Mouse (Mus musculus): ENCODE measurements around the gene Zfp992. TPM values are rescaled to one million over a fixed set of nuclear protein-coding genes. Genes with fewer than 3 reads are reported as not detected.
"Not testable (repeated sequence)": the region's sequence is repeated elsewhere in the genome, so short reads cannot be mapped to it uniquely, and the experiment has no call there.

The Zfp992 gene
- polyA plus RNA-seq (2014; fragmentation: Nextera tagmentation; extraction: Ambion mirVana), result 1.5 and 2.1 TPM in 2 replicates

DNA sequence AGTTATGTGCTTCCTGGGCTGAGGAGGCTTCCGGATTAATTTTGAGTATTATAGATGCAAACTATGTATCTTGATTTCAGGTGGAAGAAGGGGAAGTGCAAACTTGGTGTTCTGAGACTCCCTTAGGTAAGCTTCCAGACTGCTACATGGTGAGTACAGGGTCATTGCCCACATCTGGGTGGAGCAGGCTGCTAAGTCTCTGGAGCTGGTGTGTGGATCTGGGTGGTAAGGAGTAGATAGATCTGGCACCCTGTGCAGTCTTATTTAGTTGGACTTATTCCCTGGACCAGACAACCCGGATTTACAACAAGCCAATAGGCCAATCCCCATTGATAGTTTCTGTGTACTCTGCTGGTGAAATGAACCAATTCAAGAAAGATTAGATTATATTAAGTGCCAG, at the start of gene Zfp992:
Gene Zfp992, plus strand, starts transcription at position 74 of the 400 bp plus-strand sequence.
- H3K9me3 ChIP-seq (ENCODE audit: low read depth, low read length), result peaks cover 42% of the 10 kb centered on the region
- WGBS, result 91% methylated on average over 2 of the region's 2 CpGs
- not testable (repeated sequence) for H3K4me1 ChIP-seq (ENCODE audit: insufficient read depth); H3K27me3 ChIP-seq (ENCODE audit: insufficient read depth, low read length); DNase-seq; H3K36me3 ChIP-seq (ENCODE audit: insufficient read depth); H3K27ac ChIP-seq (ENCODE audit: low read depth); H3K9ac ChIP-seq; ATAC-seq (ENCODE audit: insufficient read depth); H3K4me3 ChIP-seq (ENCODE audit: low read depth, low read length); H3K4me2 ChIP-seq

DNA sequence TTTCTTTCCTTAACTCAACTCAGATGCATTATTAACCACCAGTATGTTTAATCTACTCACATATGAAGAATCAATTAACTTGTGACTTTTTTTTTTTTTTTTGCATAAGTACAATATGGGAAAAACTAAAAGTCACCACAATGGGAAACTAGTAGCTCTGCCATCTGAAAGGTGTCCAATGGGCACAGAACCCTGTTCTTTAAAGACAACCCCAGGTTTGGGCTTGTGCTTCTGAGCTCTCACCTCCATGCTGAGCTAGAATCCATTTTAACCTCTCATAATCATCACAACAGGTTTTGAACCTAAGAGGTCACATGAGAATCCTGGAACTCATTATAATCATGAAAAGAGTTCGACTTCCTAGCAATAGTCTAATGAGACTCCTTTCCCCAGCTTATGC, 19.4 kb upstream of the Zfp992 start:
- H3K27me3 ChIP-seq (ENCODE audit: insufficient read depth, low read length); H3K27ac ChIP-seq (ENCODE audit: low read depth); DNase-seq; H3K9ac ChIP-seq; ATAC-seq (ENCODE audit: insufficient read depth); H3K4me2 ChIP-seq; H3K4me3 ChIP-seq (ENCODE audit: low read depth, low read length); H3K4me1 ChIP-seq (ENCODE audit: insufficient read depth); H3K36me3 ChIP-seq (ENCODE audit: insufficient read depth): not testable (repeated sequence)
- 0% methylated on average over 1 of the region's 1 CpGs for WGBS
- H3K9me3 ChIP-seq (ENCODE audit: low read depth, low read length), result peaks cover 17% of the 10 kb centered on the region

DNA sequence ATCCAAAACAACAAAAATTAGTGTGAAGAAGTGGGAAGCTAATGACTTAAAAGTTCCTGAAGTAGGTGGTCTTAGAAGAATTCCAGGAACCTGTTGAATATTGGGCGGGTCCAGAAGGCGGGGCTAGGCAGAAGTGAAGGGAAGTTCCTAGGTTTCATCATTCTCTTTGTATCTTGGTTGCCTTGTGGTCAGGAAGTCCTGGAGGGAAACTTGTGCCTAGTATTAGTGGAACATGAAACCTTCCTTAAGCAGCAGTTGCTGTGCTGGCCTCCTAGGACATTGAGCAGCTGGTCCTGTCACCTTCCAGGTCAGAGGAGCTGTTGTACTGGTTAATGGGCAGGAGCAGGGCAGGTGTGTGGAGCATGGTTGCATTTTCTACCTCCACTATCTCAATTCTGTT, 17.9 kb upstream of the Zfp992 start:
- H3K4me2 ChIP-seq; H3K4me3 ChIP-seq (ENCODE audit: low read depth, low read length); H3K9ac ChIP-seq; DNase-seq; ATAC-seq (ENCODE audit: insufficient read depth); H3K27me3 ChIP-seq (ENCODE audit: insufficient read depth, low read length); H3K4me1 ChIP-seq (ENCODE audit: insufficient read depth); H3K36me3 ChIP-seq (ENCODE audit: insufficient read depth); H3K27ac ChIP-seq (ENCODE audit: low read depth): not testable (repeated sequence)
- peaks cover 17% of the 10 kb centered on the region for H3K9me3 ChIP-seq (ENCODE audit: low read depth, low read length)
- WGBS, result 58% methylated on average over 2 of the region's 2 CpGs

DNA sequence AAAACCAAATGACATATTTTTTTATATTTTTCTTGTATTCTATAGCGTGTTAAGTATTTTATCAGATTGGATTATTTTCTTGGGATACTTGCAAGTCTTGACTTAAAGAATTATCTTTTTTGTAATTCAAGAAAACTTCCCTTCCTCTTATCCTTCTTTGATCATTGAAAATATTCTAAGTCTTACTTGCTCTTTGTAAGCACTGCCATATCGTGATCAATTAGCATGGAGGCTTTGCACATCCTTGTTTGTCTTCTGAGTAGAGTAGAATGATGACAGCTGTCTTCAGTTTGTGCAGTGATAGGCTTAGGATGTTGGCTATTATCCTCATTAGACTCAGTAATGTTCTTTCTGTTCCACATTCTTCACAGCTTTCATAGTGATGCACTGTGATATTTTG, 13.3 kb upstream of the Zfp992 start:
- not testable (repeated sequence) for H3K4me2 ChIP-seq; H3K4me3 ChIP-seq (ENCODE audit: low read depth, low read length); H3K27me3 ChIP-seq (ENCODE audit: insufficient read depth, low read length); H3K4me1 ChIP-seq (ENCODE audit: insufficient read depth); H3K36me3 ChIP-seq (ENCODE audit: insufficient read depth); DNase-seq; H3K9me3 ChIP-seq (ENCODE audit: low read depth, low read length); H3K9ac ChIP-seq; H3K27ac ChIP-seq (ENCODE audit: low read depth); ATAC-seq (ENCODE audit: insufficient read depth)
- WGBS, result 77% methylated on average over 2 of the region's 2 CpGs

DNA sequence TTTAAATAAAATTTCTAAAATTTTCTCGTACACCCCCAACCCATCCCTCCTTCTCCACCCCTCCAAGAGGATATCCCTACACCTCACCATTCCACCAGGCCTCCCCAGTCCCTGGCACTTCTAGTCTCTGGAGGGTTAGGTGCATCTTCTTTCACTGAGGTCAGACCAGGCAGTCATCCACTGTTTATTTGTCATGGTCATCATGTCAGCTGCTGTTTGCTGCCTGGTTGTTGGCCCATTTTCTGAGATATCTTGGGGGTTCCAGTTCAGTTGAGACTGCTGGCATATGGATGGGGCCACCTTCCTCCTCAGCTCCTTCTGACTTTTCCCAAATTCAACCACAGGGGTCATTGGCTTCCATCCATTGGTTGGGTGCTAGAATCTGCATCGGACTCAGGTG, 11.6 kb upstream of the Zfp992 start:
- not testable (repeated sequence) for H3K9ac ChIP-seq; H3K4me3 ChIP-seq (ENCODE audit: low read depth, low read length); H3K36me3 ChIP-seq (ENCODE audit: insufficient read depth); H3K4me2 ChIP-seq; H3K4me1 ChIP-seq (ENCODE audit: insufficient read depth); DNase-seq; H3K9me3 ChIP-seq (ENCODE audit: low read depth, low read length); H3K27ac ChIP-seq (ENCODE audit: low read depth); ATAC-seq (ENCODE audit: insufficient read depth); H3K27me3 ChIP-seq (ENCODE audit: insufficient read depth, low read length)
- 78% methylated on average over 1 of the region's 2 CpGs for WGBS

DNA sequence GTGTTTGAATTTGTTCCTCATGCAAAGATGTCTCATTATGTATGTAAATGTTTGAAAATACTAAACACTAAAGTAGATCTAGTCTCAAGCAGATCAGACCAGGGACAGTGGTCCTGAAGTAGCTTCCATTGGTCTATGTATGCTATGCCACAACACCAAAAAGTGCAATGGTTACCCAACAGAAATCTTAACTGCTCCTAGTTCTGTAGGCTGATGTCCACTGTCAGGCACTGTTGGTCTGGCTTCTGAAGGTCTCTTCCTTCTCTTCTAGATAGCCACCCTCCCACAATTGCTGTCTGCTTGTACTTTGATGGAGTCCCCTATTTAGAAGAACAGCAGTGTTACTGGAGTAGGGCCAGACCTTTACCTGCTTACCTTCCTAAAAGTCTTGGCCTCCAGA, 4.5 kb upstream of the Zfp992 start:
- not testable (repeated sequence) for H3K4me3 ChIP-seq (ENCODE audit: low read depth, low read length); H3K36me3 ChIP-seq (ENCODE audit: insufficient read depth); H3K27ac ChIP-seq (ENCODE audit: low read depth); ATAC-seq (ENCODE audit: insufficient read depth); H3K9ac ChIP-seq; H3K27me3 ChIP-seq (ENCODE audit: insufficient read depth, low read length); H3K4me2 ChIP-seq; DNase-seq; H3K4me1 ChIP-seq (ENCODE audit: insufficient read depth)
- H3K9me3 ChIP-seq (ENCODE audit: low read depth, low read length), result peaks cover 37% of the 10 kb centered on the region

DNA sequence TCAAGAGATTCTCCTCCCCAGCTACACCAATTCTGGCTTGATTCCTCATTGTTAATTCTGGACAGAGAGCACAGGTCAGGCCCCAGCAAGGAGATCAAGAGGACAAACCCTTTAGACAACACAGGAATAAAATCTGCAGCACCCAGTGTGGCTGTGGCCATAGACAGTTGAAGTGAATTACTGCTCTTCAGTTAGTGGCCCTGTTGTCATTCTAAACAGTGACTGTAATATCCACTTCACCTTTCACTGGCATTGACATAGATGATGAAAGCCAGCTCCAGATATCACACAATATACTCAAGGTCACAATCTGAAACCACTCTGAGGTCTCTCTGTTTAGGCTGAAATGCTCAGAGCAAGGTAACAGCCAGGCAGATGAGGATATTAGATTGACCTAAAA, 3.7 kb upstream of the Zfp992 start:
- not testable (repeated sequence) for H3K4me1 ChIP-seq (ENCODE audit: insufficient read depth); H3K9ac ChIP-seq; H3K4me2 ChIP-seq; H3K27me3 ChIP-seq (ENCODE audit: insufficient read depth, low read length); ATAC-seq (ENCODE audit: insufficient read depth); H3K36me3 ChIP-seq (ENCODE audit: insufficient read depth); DNase-seq; H3K27ac ChIP-seq (ENCODE audit: low read depth); H3K4me3 ChIP-seq (ENCODE audit: low read depth, low read length)
- H3K9me3 ChIP-seq (ENCODE audit: low read depth, low read length), result peaks cover 37% of the 10 kb centered on the region

DNA sequence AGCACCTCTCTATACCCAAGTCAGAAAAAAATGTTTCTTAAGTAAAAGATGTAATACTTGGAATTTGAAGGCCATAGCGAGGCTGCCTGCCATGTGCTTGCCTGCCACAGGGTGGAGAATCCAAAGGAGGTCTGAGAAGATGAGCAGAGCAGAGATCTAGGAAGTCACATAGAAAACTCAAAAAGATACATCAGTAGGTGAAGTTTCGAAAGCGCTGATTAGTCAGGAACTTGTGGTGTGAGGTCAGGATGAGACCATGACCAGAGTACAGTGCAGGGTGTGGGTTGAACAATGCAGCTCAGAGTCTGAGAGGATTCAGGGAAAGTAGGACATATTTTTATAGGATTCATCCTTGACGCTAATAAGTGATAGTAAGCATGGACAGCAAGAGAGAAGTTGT, 2.7 kb upstream of the Zfp992 start:
- H3K27me3 ChIP-seq (ENCODE audit: insufficient read depth, low read length); H3K9ac ChIP-seq; H3K4me1 ChIP-seq (ENCODE audit: insufficient read depth); H3K4me2 ChIP-seq; H3K27ac ChIP-seq (ENCODE audit: low read depth); ATAC-seq (ENCODE audit: insufficient read depth); H3K4me3 ChIP-seq (ENCODE audit: low read depth, low read length); DNase-seq; H3K36me3 ChIP-seq (ENCODE audit: insufficient read depth): not testable (repeated sequence)
- 71% methylated on average over 4 of the region's 4 CpGs for WGBS
- H3K9me3 ChIP-seq (ENCODE audit: low read depth, low read length), result peaks cover 37% of the 10 kb centered on the region

DNA sequence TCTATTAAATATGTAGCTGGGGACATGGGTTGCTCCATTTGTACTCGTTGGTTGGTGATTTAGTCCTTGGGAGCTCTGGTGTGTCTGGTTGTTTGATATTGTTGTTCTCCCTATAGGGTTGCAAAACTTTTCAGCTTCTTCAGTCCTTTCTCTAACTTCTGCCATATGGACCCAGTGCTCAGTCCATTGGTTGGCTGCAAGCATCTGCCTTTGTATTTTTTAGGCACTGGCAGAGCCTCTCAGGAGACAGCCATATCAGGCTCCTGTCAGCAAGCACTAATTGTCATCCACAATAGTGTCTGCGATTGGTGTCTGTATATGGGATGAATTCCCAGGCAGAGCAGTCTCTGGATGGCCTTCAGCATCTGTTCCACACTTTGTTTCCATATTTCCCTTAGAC, 1.8 kb upstream of the Zfp992 start:
- H3K27me3 ChIP-seq (ENCODE audit: insufficient read depth, low read length); H3K36me3 ChIP-seq (ENCODE audit: insufficient read depth); H3K4me1 ChIP-seq (ENCODE audit: insufficient read depth); H3K4me2 ChIP-seq; H3K27ac ChIP-seq (ENCODE audit: low read depth); H3K4me3 ChIP-seq (ENCODE audit: low read depth, low read length); H3K9ac ChIP-seq; DNase-seq; ATAC-seq (ENCODE audit: insufficient read depth): not testable (repeated sequence)
- WGBS, result 89% methylated on average over 2 of the region's 2 CpGs
- H3K9me3 ChIP-seq (ENCODE audit: low read depth, low read length), result peaks cover 37% of the 10 kb centered on the region

DNA sequence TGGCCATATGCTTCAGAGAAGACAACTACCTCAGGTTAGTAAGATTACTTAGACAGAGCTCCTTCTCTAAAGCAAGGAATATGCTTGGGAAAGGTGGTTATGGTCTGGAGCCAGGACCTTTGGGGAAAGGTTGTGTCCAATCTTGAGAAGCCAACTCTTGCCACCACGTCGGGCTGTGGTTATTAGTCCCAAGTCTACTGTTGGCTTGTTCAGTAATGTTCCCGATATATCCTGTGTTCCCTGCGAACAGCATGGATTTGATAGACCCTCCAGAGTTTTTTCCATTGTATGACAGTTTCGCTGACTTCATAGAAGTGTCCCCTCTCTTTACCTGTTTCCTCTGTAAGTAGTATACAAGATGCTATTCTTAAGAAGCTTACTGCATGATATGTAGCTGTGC, 888 bp downstream of the Zfp992 start:
- not testable (repeated sequence) for H3K27ac ChIP-seq (ENCODE audit: low read depth); H3K9ac ChIP-seq; H3K4me1 ChIP-seq (ENCODE audit: insufficient read depth); H3K36me3 ChIP-seq (ENCODE audit: insufficient read depth); DNase-seq; H3K4me3 ChIP-seq (ENCODE audit: low read depth, low read length); ATAC-seq (ENCODE audit: insufficient read depth); H3K27me3 ChIP-seq (ENCODE audit: insufficient read depth, low read length); H3K4me2 ChIP-seq
- peaks cover 42% of the 10 kb centered on the region for H3K9me3 ChIP-seq (ENCODE audit: low read depth, low read length)
- WGBS, result 80% methylated on average over 5 of the region's 5 CpGs

DNA sequence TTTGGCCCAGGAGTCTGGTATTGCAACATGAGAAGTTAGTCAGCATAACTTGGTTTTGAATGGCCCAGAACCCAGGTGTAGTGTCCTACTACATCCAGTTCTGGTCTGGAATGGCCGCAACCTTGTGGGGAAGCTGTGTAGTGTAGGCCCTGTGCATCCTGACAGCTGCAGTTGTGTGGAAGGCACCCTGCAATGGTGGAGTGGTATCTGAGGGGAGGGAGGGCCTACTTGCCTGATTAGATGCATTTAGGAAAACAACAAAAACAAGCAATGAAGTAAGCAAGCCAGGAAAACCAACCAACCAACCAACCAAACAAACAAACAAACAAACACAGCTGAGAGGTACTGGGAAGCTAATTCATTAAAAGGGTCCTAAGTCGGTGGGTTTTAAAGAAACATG, 3.8 kb downstream of the Zfp992 start:
- not testable (repeated sequence) for H3K4me1 ChIP-seq (ENCODE audit: insufficient read depth); H3K27ac ChIP-seq (ENCODE audit: low read depth); H3K9ac ChIP-seq; H3K4me2 ChIP-seq; H3K36me3 ChIP-seq (ENCODE audit: insufficient read depth); H3K27me3 ChIP-seq (ENCODE audit: insufficient read depth, low read length); DNase-seq; H3K4me3 ChIP-seq (ENCODE audit: low read depth, low read length); ATAC-seq (ENCODE audit: insufficient read depth)
- 83% methylated on average over 2 of the region's 2 CpGs for WGBS
- peaks cover 54% of the 10 kb centered on the region for H3K9me3 ChIP-seq (ENCODE audit: low read depth, low read length)

All from lung, embryonic 14.5 days (tissue).